Mouse (Mus musculus): ENCODE results near the gene Zscan18. TPM values are rescaled to one million over a fixed set of nuclear protein-coding genes. Genes with fewer than 3 reads are reported as not detected.

The Zscan18 gene
- polyA plus RNA-seq, 1 experiment from 2014 or later = 4.7 TPM

Other genes starting within 250 kb of the Zscan18 start
- gene Vmn2r53, start 194.8 kb downstream of the Zscan18 start, polyA plus RNA-seq (2015; fragmentation: Nextera tagmentation; extraction: Ambion mirVana) = 0.03 TPM in 1 of 2 replicates, not detected in the other
- not detected in 2 replicates for gene Vmn2r54, start 163.3 kb downstream of the Zscan18 start, polyA plus RNA-seq (2015; fragmentation: Nextera tagmentation; extraction: Ambion mirVana)
- not detected in 2 replicates for gene Vmn2r55, start 118.6 kb downstream of the Zscan18 start, polyA plus RNA-seq (2015; fragmentation: Nextera tagmentation; extraction: Ambion mirVana)
- gene Vmn2r56, start 68.6 kb downstream of the Zscan18 start, polyA plus RNA-seq (2015; fragmentation: Nextera tagmentation; extraction: Ambion mirVana) = not detected in 2 replicates
- gene Zfp329, start 15.2 kb upstream of the Zscan18 start, polyA plus RNA-seq (2015; fragmentation: Nextera tagmentation; extraction: Ambion mirVana) = 9.6 and 10.2 TPM in 2 replicates
- 22.1 and 22.9 TPM in 2 replicates for gene Zfp110, start 31.1 kb upstream of the Zscan18 start, polyA plus RNA-seq (2015; fragmentation: Nextera tagmentation; extraction: Ambion mirVana)
- gene Zfp128, start 77.5 kb upstream of the Zscan18 start, polyA plus RNA-seq (2015; fragmentation: Nextera tagmentation; extraction: Ambion mirVana) = 2.9 and 3.3 TPM in 2 replicates
- gene Zscan22, start 94.2 kb upstream of the Zscan18 start, polyA plus RNA-seq (2015; fragmentation: Nextera tagmentation; extraction: Ambion mirVana) = 9.5 and 11.2 TPM in 2 replicates
- 453 and 535 TPM in 2 replicates for gene Rps5, start 118.7 kb upstream of the Zscan18 start, polyA plus RNA-seq (2015; fragmentation: Nextera tagmentation; extraction: Ambion mirVana)
- 0.47 and 0.49 TPM in 2 replicates for gene Rnf225, start 123.8 kb upstream of the Zscan18 start, polyA plus RNA-seq (2015; fragmentation: Nextera tagmentation; extraction: Ambion mirVana)
- 5.2 and 7.5 TPM in 2 replicates for gene Zfp324, start 162.2 kb upstream of the Zscan18 start, polyA plus RNA-seq (2015; fragmentation: Nextera tagmentation; extraction: Ambion mirVana)
- 5.0 and 6.4 TPM in 2 replicates for gene Zfp446, start 174.2 kb upstream of the Zscan18 start, polyA plus RNA-seq (2015; fragmentation: Nextera tagmentation; extraction: Ambion mirVana)
- 0.14 TPM in 1 of 2 replicates, not detected in the other for gene Slc27a5, start 194.6 kb upstream of the Zscan18 start, polyA plus RNA-seq (2015; fragmentation: Nextera tagmentation; extraction: Ambion mirVana)
- gene Trim28, start 195.5 kb upstream of the Zscan18 start, polyA plus RNA-seq (2015; fragmentation: Nextera tagmentation; extraction: Ambion mirVana) = 116 and 173 TPM in 2 replicates
- gene Zbtb45, start 206.4 kb upstream of the Zscan18 start, polyA plus RNA-seq (2015; fragmentation: Nextera tagmentation; extraction: Ambion mirVana) = 12.2 and 18.0 TPM in 2 replicates
- gene Chmp2a, start 231.2 kb upstream of the Zscan18 start, polyA plus RNA-seq (2015; fragmentation: Nextera tagmentation; extraction: Ambion mirVana) = 129 and 133 TPM in 2 replicates
- gene Ube2m, start 234.6 kb upstream of the Zscan18 start, polyA plus RNA-seq (2015; fragmentation: Nextera tagmentation; extraction: Ambion mirVana) = 107 and 130 TPM in 2 replicates

All from heart, embryonic 15.5 days (tissue).